Mouse (Mus musculus) bone marrow macrophage, adult 2 months (primary cell): ENCODE data around the gene Med8.

ENCODE experiments used
- CTCF ChIP-seq: IDR thresholded peaks from 2 replicates; pipeline ENCODE4 v1.5.1; 2012; ENCODE audit warnings: low read depth, mild to moderate bottlenecking, low read length, moderate library complexity
- POLR2A ChIP-seq: IDR thresholded peaks from 2 replicates; pipeline ENCODE4 v1.6.1; 2012; ENCODE audit warnings: mild to moderate bottlenecking, low read depth, low read length, borderline replicate concordance

GRCm38 (mm10) chr4:118375999-118376398 lies 33.1 kb upstream of the Med8 start:
- TF ChIP-seq POLR2A = no peak
- no peak for TF ChIP-seq CTCF
